23 mouse cellular contexts compared by ENCODE assay signal in genomic region chr2:154695690-154696089, GRCm38 (mm10). TPM values are rescaled to one million over a fixed set of nuclear protein-coding genes. Genes with fewer than 3 reads are reported as not detected.
DNase-seq lines count a peak whose midpoint lies in the region; ATAC-seq and TF ChIP-seq lines count a peak whose summit lies in the region.
"Had no signal": no experiment of that assay in that cellular context is flagged by ENCODE, and none has a peak within 500 bp of the region (broad histone marks: within the 10 kb centered on the region; RNA-seq: fewer than 3 reads in every experiment).

No protein-coding gene starts in this region.

- 62% methylated on average over 8 of the region's 8 CpGs for WGBS in embryonic facial prominence, embryonic 13.5 days
- WGBS in embryonic facial prominence, embryonic 10.5 days = 84% methylated on average over 8 of the region's 8 CpGs
- WGBS in hindbrain, postnatal 0 days = 66% methylated on average over 8 of the region's 8 CpGs
- 87% methylated on average over 8 of the region's 8 CpGs for WGBS in hindbrain, embryonic 10.5 days

- TF ChIP-seq POLR2A in brain, embryonic 14.5 days (IDR thresholded peaks at IDR 0.05; ENCODE audit: borderline replicate concordance, extremely low read depth, insufficient read depth, insufficient read length, poor library complexity, severe bottlenecking) = no peak

- DNase-seq in embryonic facial prominence, embryonic 10.5 days (ENCODE audit: low spot score) = no peak
- DNase-seq in hindbrain, postnatal 0 days (ENCODE audit: low spot score) = peak; percentile 40
- no peak for DNase-seq in hindbrain, embryonic 10.5 days (ENCODE audit: low spot score)
- peak; percentile 66 to 68 for DNase-seq in right cerebral cortex, postnatal 10 days (ENCODE audit: low spot score in 2 of 2)
- no peak for DNase-seq in right cerebral cortex, postnatal 36 days (ENCODE audit: low spot score in 2 of 2)
- DNase-seq in brain, embryonic 14.5 days (ENCODE audit: low read depth) = peak; percentile 22
- DNase-seq: adrenal gland, adult 8-10 months; adrenal gland, postnatal 36 days; cerebellum, adult 11 months; cerebellum, adult 2 months; cerebellum, adult 9-11 months; cerebellum, postnatal 25 days; gastrocnemius, adult 2 months; gastrocnemius, postnatal 14 days; heart, adult 11 months had no signal

- 0 out of 2 replicates have a peak overlapping the region, but pooled peaks have one; percentile 27 for H3K9ac ChIP-seq in embryonic facial prominence, embryonic 13.5 days
- H3K9ac ChIP-seq in hindbrain, postnatal 0 days (replicated peaks; ENCODE audit: low read length) = no peak overlapping the region
- H3K9ac ChIP-seq: hindbrain, embryonic 13.5 days had no signal

- H3K9me3 ChIP-seq in embryonic facial prominence, embryonic 13.5 days = no peaks in the 10 kb centered on the region
- no peaks in the 10 kb centered on the region for H3K9me3 ChIP-seq in embryonic facial prominence, embryonic 10.5 days
- no peaks in the 10 kb centered on the region for H3K9me3 ChIP-seq in hindbrain, postnatal 0 days (ENCODE audit: low read length)
- H3K9me3 ChIP-seq in hindbrain, embryonic 10.5 days = no peaks in the 10 kb centered on the region
- H3K9me3 ChIP-seq: hindbrain, embryonic 13.5 days had no signal

- H3K27me3 ChIP-seq in embryonic facial prominence, embryonic 13.5 days = no peaks in the 10 kb centered on the region
- no peaks in the 10 kb centered on the region for H3K27me3 ChIP-seq in embryonic facial prominence, embryonic 10.5 days (replicated peaks; ENCODE audit: low read depth, poor library complexity, severe bottlenecking)
- no peaks in the 10 kb centered on the region for H3K27me3 ChIP-seq in hindbrain, postnatal 0 days (ENCODE audit: insufficient read depth, low read length)
- H3K27me3 ChIP-seq in hindbrain, embryonic 10.5 days (ENCODE audit: insufficient read depth, poor library complexity, severe bottlenecking) = no peaks in the 10 kb centered on the region
- H3K27me3 ChIP-seq: hindbrain, embryonic 13.5 days had no signal

- peaks cover 5% of the 10 kb centered on the region for H3K4me1 ChIP-seq in embryonic facial prominence, embryonic 13.5 days
- H3K4me1 ChIP-seq in embryonic facial prominence, embryonic 10.5 days = peaks cover 8% of the 10 kb centered on the region
- H3K4me1 ChIP-seq in hindbrain, postnatal 0 days (ENCODE audit: insufficient read depth, low read length) = no peaks in the 10 kb centered on the region
- H3K4me1 ChIP-seq in hindbrain, embryonic 10.5 days (replicated peaks) = no peaks in the 10 kb centered on the region
- H3K4me1 ChIP-seq: hindbrain, embryonic 13.5 days had no signal

- TF ChIP-seq CTCF in hindbrain, postnatal 0 days (IDR thresholded peaks at IDR 0.05; ENCODE audit: low read depth) = no peak
- TF ChIP-seq CTCF in brain, embryonic 14.5 days (IDR thresholded peaks at IDR 0.05; ENCODE audit: borderline replicate concordance, extremely low read depth, insufficient read depth, insufficient read length) = no peak

- H3K4me3 ChIP-seq in embryonic facial prominence, embryonic 13.5 days = no peak overlapping the region
- H3K4me3 ChIP-seq in embryonic facial prominence, embryonic 10.5 days = no peak overlapping the region
- no peak overlapping the region for H3K4me3 ChIP-seq in hindbrain, postnatal 0 days (ENCODE audit: low read length)
- no peak overlapping the region for H3K4me3 ChIP-seq in hindbrain, embryonic 10.5 days
- H3K4me3 ChIP-seq: forebrain, embryonic 10.5 days; gastrocnemius, adult 2 months; hindbrain, embryonic 13.5 days had no signal

- no peak overlapping the region for H3K4me2 ChIP-seq in embryonic facial prominence, embryonic 13.5 days
- H3K4me2 ChIP-seq in hindbrain, postnatal 0 days (ENCODE audit: low read depth, low read length) = no peak overlapping the region
- H3K4me2 ChIP-seq: heart, embryonic 11.5 days; hindbrain, embryonic 13.5 days had no signal

- ATAC-seq in embryonic facial prominence, embryonic 13.5 days (ENCODE audit: insufficient number of reproducible peaks, insufficient read depth, low FRiP score, low TSS enrichment, low read depth) = no peak
- ATAC-seq in hindbrain, postnatal 0 days = peak; percentile 36; the same call in 1 of the 2 replicates
- ATAC-seq: activated CD4-positive, CD25-positive, alpha-beta regulatory T cell, adult 4 months; forebrain, embryonic 14.5 days; hindbrain, embryonic 16.5 days; inflammation-experienced regulatory T-cells, adult 6 months had no signal

- H3K36me3 ChIP-seq in embryonic facial prominence, embryonic 13.5 days = peaks cover 59% of the 10 kb centered on the region
- peaks cover 71% of the 10 kb centered on the region for H3K36me3 ChIP-seq in embryonic facial prominence, embryonic 10.5 days (replicated peaks)
- peaks cover 16% of the 10 kb centered on the region; the same call in 1 of the 2 replicates for H3K36me3 ChIP-seq in hindbrain, postnatal 0 days (ENCODE audit: insufficient read depth, low read length)
- H3K36me3 ChIP-seq in hindbrain, embryonic 10.5 days = peaks cover 57% of the 10 kb centered on the region

- no peak overlapping the region for H3K27ac ChIP-seq in embryonic facial prominence, embryonic 13.5 days
- no peak overlapping the region for H3K27ac ChIP-seq in embryonic facial prominence, embryonic 10.5 days (replicated peaks)
- no peak overlapping the region; the same call in 1 of the 2 replicates for H3K27ac ChIP-seq in hindbrain, postnatal 0 days
- no peak overlapping the region for H3K27ac ChIP-seq in hindbrain, embryonic 10.5 days
- H3K27ac ChIP-seq: forebrain, embryonic 10.5 days; gastrocnemius, adult 2 months; hindbrain, embryonic 13.5 days had no signal

RNA-seq across cellular contexts. Expression of gene Chmp4b, which starts 44.2 kb away (rescaled TPM):
- polyA plus RNA-seq in embryonic facial prominence, embryonic 13.5 days (2015; fragmentation: Nextera tagmentation; extraction: Ambion mirVana) = 32.8 and 34.7 TPM in 2 replicates
- polyA plus RNA-seq in embryonic facial prominence, embryonic 10.5 days (2016; fragmentation: Nextera tagmentation; extraction: Ambion mirVana) = 12.8 and 14.7 TPM in 2 replicates
- 113 and 151 TPM in 2 replicates for total RNA-seq in hindbrain, postnatal 0 days (2014; rRNA removed)
- polyA plus RNA-seq in hindbrain, postnatal 0 days (2015; fragmentation: Nextera tagmentation; extraction: Ambion mirVana) = 35.9 and 36.5 TPM in 2 replicates
- polyA plus RNA-seq in hindbrain, embryonic 10.5 days (2016; fragmentation: Nextera tagmentation; extraction: Ambion mirVana) = 13.3 and 18.1 TPM in 2 replicates
- 201 and 214 TPM in 2 replicates for polyA plus RNA-seq in brain, embryonic 14.5 days (2012; rRNA removed)

Comparison
In these comparisons a context has a peak if more than half of its experiments do, and no peak if none do; other contexts are left out.
1. DNase-seq: peak in hindbrain, postnatal 0 days (single experiment), right cerebral cortex, postnatal 10 days (2 of 2) and brain, embryonic 14.5 days (single experiment); none in embryonic facial prominence, embryonic 10.5 days (single experiment), hindbrain, embryonic 10.5 days (single experiment) and right cerebral cortex, postnatal 36 days (0 of 2).